Mouse (Mus musculus): ENCODE measurements around the gene Xpo6.

GRCm38 (mm10) chr7:126244168-126244750 is 44.0 kb upstream of the Xpo6 start:
- TF ChIP-seq GATA1 (IDR thresholded peaks at IDR 0.05; ENCODE audit: borderline replicate concordance, low read length) (no peak), FLI1 (IDR thresholded peaks at IDR 0.05; ENCODE audit: low read length) (no peak)
